Mouse (Mus musculus): ENCODE data around the gene Pgpep1. TPM values are rescaled to one million over a fixed set of nuclear protein-coding genes. Genes with fewer than 3 reads are reported as not detected.
A peak's percentile ranks its signal among the peaks of the same experiment; 100 is the strongest.

Gene Pgpep1
- total and polyA plus RNA-seq, 3 experiments, result 3.3 to 16.6 (median 9.4) TPM

GRCm38 (mm10) chr8:70617985-70618384, 42.2 kb downstream of the Pgpep1 start:
- ATAC-seq (ENCODE audit: extremely low read depth, insufficient number of reproducible peaks, low FRiP score, poor library complexity, severe bottlenecking), result 0 out of 2 replicates have a peak, but pooled peaks have one; percentile 2
- H3K36me3 ChIP-seq (replicated peaks), result no peaks in the 10 kb centered on the region
- H3K4me1 ChIP-seq (ENCODE audit: insufficient read depth, low read depth, low read length), result peaks cover 78% of the 10 kb centered on the region
- H3K9me3 ChIP-seq (replicated peaks), result no peaks in the 10 kb centered on the region
- H3K27me3 ChIP-seq (ENCODE audit: insufficient read depth, low read length), result no peaks in the 10 kb centered on the region
- DNase-seq (ENCODE audit: low spot score), result no peak
- peak; percentile 11; the same call in 1 of the 2 replicates for TF ChIP-seq TAL1 (conservative IDR thresholded peaks at IDR 0.05; ENCODE audit: low read depth, low read length)
- no peak for TF ChIP-seq GATA2 (IDR thresholded peaks at IDR 0.05; ENCODE audit: borderline replicate concordance, low read depth, low read length)
- H3K4me3 ChIP-seq (ENCODE audit: low read depth, low read length), result peak overlapping the region; percentile 64; the same call in 1 of the 2 replicates

- peaks cover 72% of the 10 kb centered on the region for H3K4me1 ChIP-seq (ENCODE audit: insufficient read depth, low read depth, low read length)
- no peaks in the 10 kb centered on the region for H3K27me3 ChIP-seq (ENCODE audit: insufficient read depth, low read length)
- ATAC-seq (ENCODE audit: extremely low read depth, insufficient number of reproducible peaks, low FRiP score, poor library complexity, severe bottlenecking) (no peak), DNase-seq (ENCODE audit: low spot score) (no peak)
- no peaks in the 10 kb centered on the region for H3K36me3 ChIP-seq (replicated peaks)
- TF ChIP-seq POLR2AphosphoS5 (IDR thresholded peaks at IDR 0.05; ENCODE audit: insufficient replicate concordance, low read depth, low read length) (no peak), GATA2 (IDR thresholded peaks at IDR 0.05; ENCODE audit: borderline replicate concordance, low read depth, low read length) (no peak)
- H3K9me3 ChIP-seq (replicated peaks), result no peaks in the 10 kb centered on the region
- peak overlapping the region; percentile 35; the same call in 1 of the 2 replicates for H3K4me3 ChIP-seq (ENCODE audit: low read depth, low read length)
Measured at GRCm38 (mm10) chr8:70616645-70617044, 43.5 kb downstream of the Pgpep1 start.

- no peak for ATAC-seq (ENCODE audit: extremely low read depth, insufficient number of reproducible peaks, low FRiP score, poor library complexity, severe bottlenecking)
- H3K9me3 ChIP-seq (replicated peaks), result no peaks in the 10 kb centered on the region
Measured at GRCm38 (mm10) chr8:70615894-70616293, 44.3 kb downstream of the Pgpep1 start, which contains the start of gene Lrrc25. Lrrc25 (plus strand) TSS chr8:70616155.

GRCm38 (mm10) chr8:70615281-70615680, 44.9 kb downstream of the Pgpep1 start:
- Histone ChIP-seq H3K4me3 (ENCODE audit: low read depth, low read length) (no peak overlapping the region), H3K27me3 (ENCODE audit: insufficient read depth, low read length) (no peaks in the 10 kb centered on the region), H3K4me1 (ENCODE audit: insufficient read depth, low read depth, low read length) (peaks cover 71% of the 10 kb centered on the region), H3K36me3 (replicated peaks) (no peaks in the 10 kb centered on the region), H3K9me3 (replicated peaks) (no peaks in the 10 kb centered on the region)
- DNase-seq (ENCODE audit: low spot score), result no peak
- TF ChIP-seq TAL1 (conservative IDR thresholded peaks at IDR 0.05; ENCODE audit: low read depth, low read length), result no peak
- TF ChIP-seq GATA1 (IDR thresholded peaks at IDR 0.05; ENCODE audit: borderline replicate concordance, low read length), result no peak
- no peak for TF ChIP-seq POLR2AphosphoS5 (IDR thresholded peaks at IDR 0.05; ENCODE audit: insufficient replicate concordance, low read depth, low read length)
- TF ChIP-seq GATA2 (IDR thresholded peaks at IDR 0.05; ENCODE audit: borderline replicate concordance, low read depth, low read length), result no peak
- no peak for TF ChIP-seq CTCF (IDR thresholded peaks at IDR 0.05; ENCODE audit: low read depth, low read length)
- ATAC-seq (ENCODE audit: extremely low read depth, insufficient number of reproducible peaks, low FRiP score, poor library complexity, severe bottlenecking), result no peak

More at GRCm38 (mm10) chr8:70615894-70616293, 44.3 kb downstream of the Pgpep1 start, which contains the start of gene Lrrc25:
- Histone ChIP-seq H3K36me3 (replicated peaks) (no peaks in the 10 kb centered on the region), H3K4me1 (ENCODE audit: insufficient read depth, low read depth, low read length) (peaks cover 73% of the 10 kb centered on the region), H3K27me3 (ENCODE audit: insufficient read depth, low read length) (no peaks in the 10 kb centered on the region), H3K4me3 (ENCODE audit: low read depth, low read length) (peak within 1 kb of the TSS; percentile 35; the same call in 1 of the 2 replicates)
- DNase-seq (ENCODE audit: low spot score), result no peak
- TF ChIP-seq POLR2AphosphoS5 (IDR thresholded peaks at IDR 0.05; ENCODE audit: insufficient replicate concordance, low read depth, low read length) (no peak), GATA1 (IDR thresholded peaks at IDR 0.05; ENCODE audit: borderline replicate concordance, low read length) (no peak), GATA2 (IDR thresholded peaks at IDR 0.05; ENCODE audit: borderline replicate concordance, low read depth, low read length) (no peak)

GRCm38 (mm10) chr8:70614469-70614868, 45.7 kb downstream of the Pgpep1 start:
- no peak for ATAC-seq (ENCODE audit: extremely low read depth, insufficient number of reproducible peaks, low FRiP score, poor library complexity, severe bottlenecking)
- TF ChIP-seq CTCF (IDR thresholded peaks at IDR 0.05; ENCODE audit: low read depth, low read length) (no peak), TAL1 (conservative IDR thresholded peaks at IDR 0.05; ENCODE audit: low read depth, low read length) (no peak), GATA2 (IDR thresholded peaks at IDR 0.05; ENCODE audit: borderline replicate concordance, low read depth, low read length) (no peak), POLR2AphosphoS5 (IDR thresholded peaks at IDR 0.05; ENCODE audit: insufficient replicate concordance, low read depth, low read length) (no peak), GATA1 (IDR thresholded peaks at IDR 0.05; ENCODE audit: borderline replicate concordance, low read length) (no peak)
- H3K4me3 ChIP-seq (ENCODE audit: low read depth, low read length), result no peak overlapping the region

GRCm38 (mm10) chr8:70613763-70614162, 46.4 kb downstream of the Pgpep1 start:
- H3K36me3 ChIP-seq (replicated peaks), result no peaks in the 10 kb centered on the region
- peaks cover 78% of the 10 kb centered on the region for H3K4me1 ChIP-seq (ENCODE audit: insufficient read depth, low read depth, low read length)
- no peak for TF ChIP-seq GATA2 (IDR thresholded peaks at IDR 0.05; ENCODE audit: borderline replicate concordance, low read depth, low read length)
- TF ChIP-seq TAL1 (conservative IDR thresholded peaks at IDR 0.05; ENCODE audit: low read depth, low read length), result no peak
- no peak for TF ChIP-seq POLR2AphosphoS5 (IDR thresholded peaks at IDR 0.05; ENCODE audit: insufficient replicate concordance, low read depth, low read length)
- TF ChIP-seq CTCF (IDR thresholded peaks at IDR 0.05; ENCODE audit: low read depth, low read length), result no peak

More at GRCm38 (mm10) chr8:70614469-70614868, 45.7 kb downstream of the Pgpep1 start:
- Histone ChIP-seq H3K9me3 (replicated peaks) (no peaks in the 10 kb centered on the region), H3K27me3 (ENCODE audit: insufficient read depth, low read length) (no peaks in the 10 kb centered on the region; the same call in 1 of the 2 replicates), H3K36me3 (replicated peaks) (no peaks in the 10 kb centered on the region), H3K4me1 (ENCODE audit: insufficient read depth, low read depth, low read length) (peaks cover 75% of the 10 kb centered on the region)
- no peak for DNase-seq (ENCODE audit: low spot score)

More at GRCm38 (mm10) chr8:70613763-70614162, 46.4 kb downstream of the Pgpep1 start:
- Histone ChIP-seq H3K9me3 (replicated peaks) (0 out of 2 replicates have a peak, but pooled peaks cover 2% of the 10 kb centered on the region), H3K27me3 (ENCODE audit: insufficient read depth, low read length) (peaks cover 7% of the 10 kb centered on the region; the same call in 1 of the 2 replicates), H3K4me3 (ENCODE audit: low read depth, low read length) (no peak overlapping the region)
- DNase-seq (ENCODE audit: low spot score), result no peak
- ATAC-seq (ENCODE audit: extremely low read depth, insufficient number of reproducible peaks, low FRiP score, poor library complexity, severe bottlenecking), result no peak

Measured in G1E (cell line).